Mouse (Mus musculus): Measurements from ENCODE around the gene Cit. TPM values are rescaled to one million over a fixed set of nuclear protein-coding genes. Genes with fewer than 3 reads are reported as not detected.

Cit gene
- polyA plus RNA-seq, 1 experiment from 2014 or later = 39.8 TPM

- Histone ChIP-seq H3K4me2 (ENCODE audit: low read length) (no peak overlapping the region), H3K36me3 (ENCODE audit: control insufficient read depth, insufficient read depth, low read length) (no peaks in the 10 kb centered on the region), H3K27ac (ENCODE audit: low read depth, low read length) (0 out of 2 replicates have a peak overlapping the region, but pooled peaks have one; percentile 2), H3K9me3 (ENCODE audit: control insufficient read depth, low read length) (no peaks in the 10 kb centered on the region), H3K4me1 (ENCODE audit: control insufficient read depth, insufficient read depth, low read depth, low read length) (peaks cover 7% of the 10 kb centered on the region), H3K4me3 (ENCODE audit: low read length) (no peak overlapping the region), H3K27me3 (replicated peaks; ENCODE audit: control insufficient read depth, insufficient read depth, low read length) (no peaks in the 10 kb centered on the region), H3K9ac (ENCODE audit: low read depth, low read length) (no peak overlapping the region)
- WGBS = 50% methylated on average over 7 of the region's 7 CpGs
- ATAC-seq = no peak
Measured at GRCm38 (mm10) chr5:115848463-115848862, 3.4 kb downstream of the Cit start.

GRCm38 (mm10) chr5:115849263-115849829 lies 4.3 kb downstream of the Cit start:
- ATAC-seq = no peak
- Histone ChIP-seq H3K27ac (ENCODE audit: low read depth, low read length) (no peak overlapping the region), H3K27me3 (replicated peaks; ENCODE audit: control insufficient read depth, insufficient read depth, low read length) (no peaks in the 10 kb centered on the region), H3K4me1 (ENCODE audit: control insufficient read depth, insufficient read depth, low read depth, low read length) (peaks cover 7% of the 10 kb centered on the region), H3K9me3 (ENCODE audit: control insufficient read depth, low read length) (no peaks in the 10 kb centered on the region), H3K9ac (ENCODE audit: low read depth, low read length) (no peak overlapping the region), H3K4me2 (ENCODE audit: low read length) (no peak overlapping the region), H3K36me3 (ENCODE audit: control insufficient read depth, insufficient read depth, low read length) (no peaks in the 10 kb centered on the region), H3K4me3 (ENCODE audit: low read length) (no peak overlapping the region)
- WGBS = 51% methylated on average over 12 of the region's 12 CpGs

- Histone ChIP-seq H3K4me3 (ENCODE audit: low read length) (no peak overlapping the region), H3K36me3 (ENCODE audit: control insufficient read depth, insufficient read depth, low read length) (no peaks in the 10 kb centered on the region), H3K9me3 (ENCODE audit: control insufficient read depth, low read length) (no peaks in the 10 kb centered on the region), H3K4me2 (ENCODE audit: low read length) (no peak overlapping the region), H3K4me1 (ENCODE audit: control insufficient read depth, insufficient read depth, low read depth, low read length) (peaks cover under 1% of the 10 kb centered on the region), H3K27me3 (replicated peaks; ENCODE audit: control insufficient read depth, insufficient read depth, low read length) (no peaks in the 10 kb centered on the region), H3K9ac (ENCODE audit: low read depth, low read length) (no peak overlapping the region), H3K27ac (ENCODE audit: low read depth, low read length) (no peak overlapping the region)
- WGBS = 90% methylated on average over 17 of the region's 17 CpGs
- ATAC-seq = no peak
Measured at GRCm38 (mm10) chr5:115850250-115851028, 5.4 kb downstream of the Cit start.

DNA sequence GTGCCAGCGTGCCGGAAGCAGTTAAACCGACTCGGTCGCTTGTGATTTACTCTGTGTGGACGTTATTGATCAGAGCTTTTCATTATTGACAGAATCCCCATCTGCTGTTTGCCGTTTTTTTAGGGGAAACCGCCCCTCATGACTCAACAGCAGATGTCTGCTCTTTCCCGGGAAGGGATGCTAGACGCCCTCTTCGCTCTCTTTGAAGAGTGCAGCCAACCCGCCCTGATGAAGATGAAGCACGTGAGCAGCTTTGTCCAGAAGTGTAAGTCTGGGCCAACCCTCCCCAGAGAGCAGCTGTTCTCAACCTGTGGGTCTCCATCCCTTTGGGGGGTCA lies 5.9 kb downstream of the Cit start:
- 90% methylated on average over 13 of the region's 13 CpGs for WGBS
- Histone ChIP-seq H3K4me2 (ENCODE audit: low read length) (no peak overlapping the region), H3K4me1 (ENCODE audit: control insufficient read depth, insufficient read depth, low read depth, low read length) (no peaks in the 10 kb centered on the region; the same call in 1 of the 2 replicates), H3K36me3 (ENCODE audit: control insufficient read depth, insufficient read depth, low read length) (no peaks in the 10 kb centered on the region), H3K9me3 (ENCODE audit: control insufficient read depth, low read length) (no peaks in the 10 kb centered on the region), H3K27ac (ENCODE audit: low read depth, low read length) (no peak overlapping the region), H3K4me3 (ENCODE audit: low read length) (no peak overlapping the region), H3K27me3 (replicated peaks; ENCODE audit: control insufficient read depth, insufficient read depth, low read length) (no peaks in the 10 kb centered on the region), H3K9ac (ENCODE audit: low read depth, low read length) (no peak overlapping the region)
- no peak for ATAC-seq

GRCm38 (mm10) chr5:115852431-115852830 lies 7.4 kb downstream of the Cit start:
- WGBS = 93% methylated on average over 4 of the region's 4 CpGs
- H3K9me3 ChIP-seq (ENCODE audit: control insufficient read depth, low read length) = no peaks in the 10 kb centered on the region
- no peaks in the 10 kb centered on the region for H3K27me3 ChIP-seq (replicated peaks; ENCODE audit: control insufficient read depth, insufficient read depth, low read length)
- H3K36me3 ChIP-seq (ENCODE audit: control insufficient read depth, insufficient read depth, low read length) = no peaks in the 10 kb centered on the region
- no peak overlapping the region for H3K4me3 ChIP-seq (ENCODE audit: low read length)
- no peak overlapping the region for H3K9ac ChIP-seq (ENCODE audit: low read depth, low read length)
- no peak for ATAC-seq
- H3K4me2 ChIP-seq (ENCODE audit: low read length) = no peak overlapping the region
- no peaks in the 10 kb centered on the region; the same call in 1 of the 2 replicates for H3K4me1 ChIP-seq (ENCODE audit: control insufficient read depth, insufficient read depth, low read depth, low read length)
- no peak overlapping the region for H3K27ac ChIP-seq (ENCODE audit: low read depth, low read length)

GRCm38 (mm10) chr5:115853691-115854090 lies 8.6 kb downstream of the Cit start:
- WGBS = 79% methylated on average over 9 of the region's 9 CpGs
- Histone ChIP-seq H3K4me2 (ENCODE audit: low read length) (no peak overlapping the region), H3K4me1 (ENCODE audit: control insufficient read depth, insufficient read depth, low read depth, low read length) (no peaks in the 10 kb centered on the region; the same call in 1 of the 2 replicates), H3K9ac (ENCODE audit: low read depth, low read length) (no peak overlapping the region), H3K4me3 (ENCODE audit: low read length) (no peak overlapping the region), H3K27me3 (replicated peaks; ENCODE audit: control insufficient read depth, insufficient read depth, low read length) (no peaks in the 10 kb centered on the region), H3K36me3 (ENCODE audit: control insufficient read depth, insufficient read depth, low read length) (no peaks in the 10 kb centered on the region), H3K27ac (ENCODE audit: low read depth, low read length) (no peak overlapping the region), H3K9me3 (ENCODE audit: control insufficient read depth, low read length) (no peaks in the 10 kb centered on the region)
- no peak for ATAC-seq

DNA sequence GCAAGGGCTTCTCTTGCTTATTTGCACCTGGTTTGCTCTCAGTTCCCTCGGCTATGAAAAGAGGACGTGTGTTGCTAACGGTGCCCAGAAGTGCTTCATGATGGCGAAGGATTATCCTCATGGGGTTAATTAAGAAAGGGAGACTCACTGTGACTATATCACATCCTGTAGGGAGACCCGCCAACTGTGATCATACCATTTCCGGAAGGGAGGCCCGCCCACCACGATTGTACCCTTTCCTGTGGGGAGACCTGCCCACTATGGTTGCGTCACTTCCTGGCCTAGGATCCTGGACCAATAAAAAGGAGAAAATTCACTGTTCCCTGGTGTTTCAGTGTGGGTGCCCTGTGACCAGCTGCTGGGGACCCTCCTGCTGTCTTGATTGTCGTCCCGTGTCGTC lies 9.3 kb downstream of the Cit start:
- H3K27me3 ChIP-seq (replicated peaks; ENCODE audit: control insufficient read depth, insufficient read depth, low read length) = no peaks in the 10 kb centered on the region
- H3K9ac ChIP-seq (ENCODE audit: low read depth, low read length) = no peak overlapping the region
- H3K4me2 ChIP-seq (ENCODE audit: low read length) = no peak overlapping the region
- no peaks in the 10 kb centered on the region for H3K9me3 ChIP-seq (ENCODE audit: control insufficient read depth, low read length)
- H3K4me1 ChIP-seq (ENCODE audit: control insufficient read depth, insufficient read depth, low read depth, low read length) = no peaks in the 10 kb centered on the region; the same call in 1 of the 2 replicates
- H3K36me3 ChIP-seq (ENCODE audit: control insufficient read depth, insufficient read depth, low read length) = no peaks in the 10 kb centered on the region
- H3K4me3 ChIP-seq (ENCODE audit: low read length) = no peak overlapping the region
- 84% methylated on average over 9 of the region's 12 CpGs for WGBS
- no peak overlapping the region for H3K27ac ChIP-seq (ENCODE audit: low read depth, low read length)
- ATAC-seq = no peak

- no peak overlapping the region for H3K27ac ChIP-seq (ENCODE audit: low read depth, low read length)
- H3K9ac ChIP-seq (ENCODE audit: low read depth, low read length) = no peak overlapping the region
- no peaks in the 10 kb centered on the region; the same call in 1 of the 2 replicates for H3K4me1 ChIP-seq (ENCODE audit: control insufficient read depth, insufficient read depth, low read depth, low read length)
- no peak for ATAC-seq
- no peaks in the 10 kb centered on the region for H3K36me3 ChIP-seq (ENCODE audit: control insufficient read depth, insufficient read depth, low read length)
- H3K4me2 ChIP-seq (ENCODE audit: low read length) = no peak overlapping the region
- H3K27me3 ChIP-seq (replicated peaks; ENCODE audit: control insufficient read depth, insufficient read depth, low read length) = no peaks in the 10 kb centered on the region
- no peak overlapping the region for H3K4me3 ChIP-seq (ENCODE audit: low read length)
- 60% methylated on average over 6 of the region's 6 CpGs for WGBS
- H3K9me3 ChIP-seq (ENCODE audit: control insufficient read depth, low read length) = no peaks in the 10 kb centered on the region
Measured at GRCm38 (mm10) chr5:115858652-115859051, 13.6 kb downstream of the Cit start.

DNA sequence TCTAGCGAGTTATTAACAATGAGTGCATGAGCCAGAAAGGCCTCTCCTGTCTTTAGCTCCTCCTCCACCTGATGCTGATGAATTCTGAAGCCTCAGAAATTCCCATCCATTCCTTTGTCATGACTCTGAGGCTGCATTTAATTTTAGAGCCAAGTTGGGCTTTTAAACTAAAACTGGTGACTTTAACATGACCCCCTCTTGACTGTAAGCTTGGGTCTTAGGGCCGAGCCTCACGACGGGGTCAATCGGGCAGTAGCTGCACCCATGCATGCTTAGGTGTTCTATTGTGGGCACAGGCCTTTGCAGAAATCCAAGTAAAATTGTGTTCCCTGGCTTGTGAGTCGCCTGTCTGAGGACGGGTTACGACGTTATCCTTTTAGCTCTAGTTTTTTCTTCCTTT lies 14.4 kb downstream of the Cit start:
- Histone ChIP-seq H3K4me3 (ENCODE audit: low read length) (no peak overlapping the region), H3K36me3 (ENCODE audit: control insufficient read depth, insufficient read depth, low read length) (no peaks in the 10 kb centered on the region), H3K27me3 (replicated peaks; ENCODE audit: control insufficient read depth, insufficient read depth, low read length) (no peaks in the 10 kb centered on the region), H3K4me2 (ENCODE audit: low read length) (no peak overlapping the region), H3K9ac (ENCODE audit: low read depth, low read length) (no peak overlapping the region), H3K4me1 (ENCODE audit: control insufficient read depth, insufficient read depth, low read depth, low read length) (no peaks in the 10 kb centered on the region; the same call in 1 of the 2 replicates), H3K27ac (ENCODE audit: low read depth, low read length) (no peak overlapping the region), H3K9me3 (ENCODE audit: control insufficient read depth, low read length) (no peaks in the 10 kb centered on the region)
- ATAC-seq = no peak
- 86% methylated on average over 9 of the region's 9 CpGs for WGBS
